Mouse (Mus musculus) adrenal gland, adult (tissue): ENCODE measurements at regions not wholly inside any gene's neighbourhood (a gene's known extent, or its start where the extent isn't known, plus 50 kb on each side); places are given as distances from the start of the nearest gene placed in this dataset.

Experiments
- DNase-seq, 2 experiments: peaks; one replicate each; pipeline ENCODE4 v3.0.0; 2022 to 2023; ENCODE audit warnings: low spot score in 1 of 2; ENCODE audit not compliant: inconsistent age in 2 of 2

DNA sequence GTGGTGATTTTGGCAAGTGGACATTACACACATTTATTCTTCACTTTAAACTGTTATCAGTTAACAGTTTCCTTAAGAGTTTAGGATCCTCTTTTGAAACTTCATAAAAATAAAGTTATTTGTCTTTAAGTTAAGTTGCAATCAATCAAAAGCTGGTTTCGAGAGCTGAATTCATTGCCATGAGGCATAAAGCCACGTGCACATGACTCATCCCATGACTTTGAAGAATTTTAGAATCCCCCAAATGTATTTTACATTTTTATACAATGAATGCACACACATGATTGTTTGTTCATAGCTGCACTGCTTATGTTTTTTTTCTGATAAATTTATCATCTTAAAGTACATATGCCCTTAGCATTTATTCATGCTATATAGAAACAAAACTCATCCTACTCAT is 1039.1 kb downstream of the Slc22a22 start:
- no peak for DNase-seq

- no peak for DNase-seq
Observed at GRCm38 (mm10) chr15:56436131-56436530, 1041.3 kb downstream of the Slc22a22 start.

GRCm38 (mm10) chr15:56425986-56426385 is 1051.4 kb downstream of the Slc22a22 start:
- no peak for DNase-seq

DNA sequence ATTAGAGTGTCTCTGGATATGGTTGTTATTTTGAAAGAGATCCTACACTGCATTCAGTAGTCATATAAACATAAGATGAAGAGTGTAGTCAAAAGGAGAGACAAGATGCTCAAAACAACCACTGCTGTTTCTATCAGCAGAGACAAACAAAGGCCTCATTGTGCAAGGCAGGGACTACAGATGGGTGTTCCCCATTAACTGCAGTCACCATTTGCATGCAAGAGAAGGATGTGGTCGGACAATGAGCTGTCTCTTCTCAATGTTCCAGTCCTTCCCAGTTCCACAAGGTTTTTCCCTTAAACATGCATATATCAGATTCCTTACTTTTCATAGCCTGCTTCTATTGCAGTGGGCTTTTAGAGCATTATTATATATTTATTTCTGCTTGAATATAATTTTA is 1056.7 kb downstream of the Slc22a22 start:
- DNase-seq: no peak

GRCm38 (mm10) chr15:56391982-56392381 is 1085.4 kb downstream of the Slc22a22 start:
- DNase-seq: peak; percentile 4 to 40

- DNase-seq: no peak
Observed at GRCm38 (mm10) chr15:56378511-56378910, 1098.9 kb downstream of the Slc22a22 start.

DNA sequence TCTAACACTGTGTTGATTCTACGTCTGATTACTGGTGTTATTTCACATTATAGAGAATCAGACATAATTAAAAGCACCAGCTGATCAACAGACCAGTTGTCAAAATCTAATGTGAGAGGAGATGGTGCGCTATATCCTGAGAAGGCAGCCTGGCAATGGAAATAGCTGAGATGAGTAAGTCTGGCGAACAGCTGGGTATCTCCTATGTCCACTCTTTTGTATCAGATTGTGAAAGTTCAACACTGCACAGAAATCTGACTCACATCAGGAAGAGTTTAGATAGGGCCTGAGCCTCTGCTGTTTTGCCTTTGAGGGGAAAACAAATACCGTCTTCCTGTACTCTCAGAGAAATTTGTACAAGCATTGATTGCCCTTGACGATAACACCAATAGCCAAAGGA is 1126.5 kb downstream of the Slc22a22 start:
- no peak for DNase-seq

DNA sequence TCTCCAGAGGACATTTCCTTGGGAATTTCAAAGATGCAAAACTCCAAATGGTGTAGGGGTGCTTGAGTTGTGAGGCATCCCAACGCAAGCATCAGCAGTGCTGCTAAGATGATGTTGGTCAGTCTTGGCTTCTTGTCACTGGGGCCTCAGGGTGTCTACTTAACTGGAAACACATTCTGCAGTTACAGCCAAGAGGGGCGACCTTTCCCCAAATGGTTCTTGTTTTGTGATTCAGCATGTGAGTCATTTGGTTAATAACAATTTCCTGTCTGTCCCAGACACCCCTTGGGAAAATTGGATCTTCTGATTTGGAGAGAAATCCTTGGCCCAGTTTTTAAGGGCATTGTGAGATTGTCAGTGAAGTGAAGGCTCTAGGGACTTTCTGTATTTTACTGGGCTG is 1131.3 kb downstream of the Slc22a22 start:
- peak in 1 of 2 experiments; percentile 43 for DNase-seq

DNA sequence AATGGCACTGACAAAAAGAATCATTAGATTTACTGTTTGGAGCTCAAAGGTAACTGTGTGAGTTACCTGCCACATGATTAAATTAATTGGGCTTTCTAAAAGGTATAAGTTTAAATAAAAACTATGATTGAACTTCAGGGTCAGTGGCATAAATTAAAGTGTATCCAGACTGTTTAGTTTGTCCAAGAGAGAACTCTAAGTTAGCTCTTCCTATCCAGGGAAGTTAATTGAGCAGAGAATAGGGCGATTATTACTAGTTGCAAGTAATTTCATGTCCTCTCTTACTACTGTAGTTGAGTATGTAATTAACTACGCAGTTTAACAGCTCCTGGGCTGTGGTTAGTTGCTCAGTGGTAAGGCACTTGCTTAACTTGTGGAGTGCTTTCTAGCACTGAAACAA is 1132.5 kb downstream of the Slc22a22 start:
- no peak for DNase-seq

DNA sequence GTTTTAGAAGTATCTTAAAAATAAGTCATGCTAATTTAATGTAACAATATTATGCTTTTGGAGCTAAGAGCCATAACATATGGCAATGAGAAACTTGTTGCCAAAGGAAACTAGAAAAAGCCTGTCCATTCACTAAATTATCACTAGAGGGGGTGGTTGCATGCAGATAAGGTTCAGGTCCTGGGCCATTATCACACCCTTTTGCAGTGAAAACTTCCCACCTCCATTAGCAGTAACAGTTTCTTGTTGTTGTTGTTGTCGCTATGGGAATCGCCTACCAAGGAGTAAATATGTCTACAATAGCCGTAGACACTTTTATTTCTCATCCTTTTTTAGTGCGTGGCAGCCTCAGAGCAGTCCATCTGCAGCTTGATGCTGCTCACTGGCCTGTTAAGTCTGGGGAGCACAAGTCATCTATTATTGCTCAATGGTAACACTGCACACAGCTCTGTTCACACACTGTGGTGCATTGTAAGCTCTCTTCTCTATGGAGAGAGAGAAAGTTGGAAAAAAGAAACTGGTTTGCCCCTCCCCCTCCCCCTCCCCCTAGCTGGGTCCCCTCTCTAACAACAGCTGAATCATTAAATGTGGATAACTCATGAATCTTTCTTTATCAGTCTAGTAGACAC is 1133.0 kb downstream of the Slc22a22 start:
- peak in 1 of 2 experiments; percentile 36 for DNase-seq

DNA sequence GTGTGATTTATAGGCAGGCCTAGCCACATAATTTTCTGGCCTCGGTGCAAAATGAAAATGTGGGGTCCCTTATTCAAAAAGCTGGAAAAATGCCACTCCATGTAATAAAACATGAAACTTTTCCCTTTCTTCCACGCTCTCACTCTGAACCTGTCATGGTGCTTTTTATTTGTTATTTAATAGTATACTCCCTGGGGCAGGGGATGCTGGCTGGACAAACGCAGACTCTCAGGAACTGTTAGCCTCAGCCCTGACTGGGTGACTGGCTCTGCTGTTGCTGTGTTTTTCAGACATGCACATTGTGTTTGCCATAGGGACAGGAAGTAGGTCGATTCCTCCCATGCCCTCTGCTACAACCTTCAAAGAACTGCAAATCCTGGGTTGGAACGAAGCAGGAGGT is 1139.5 kb downstream of the Slc22a22 start:
- DNase-seq: no peak

GRCm38 (mm10) chr15:56336449-56336848 is 1141.0 kb downstream of the Slc22a22 start:
- peak; percentile 36 to 85 for DNase-seq

- no peak for DNase-seq
Observed at GRCm38 (mm10) chr15:56335011-56335410, 1142.4 kb downstream of the Slc22a22 start.

- no peak for DNase-seq
Observed at GRCm38 (mm10) chr15:56320501-56320900, 1156.9 kb downstream of the Slc22a22 start.

GRCm38 (mm10) chr15:56294910-56295438 is 1182.5 kb downstream of the Slc22a22 start:
- no peak for DNase-seq

DNA sequence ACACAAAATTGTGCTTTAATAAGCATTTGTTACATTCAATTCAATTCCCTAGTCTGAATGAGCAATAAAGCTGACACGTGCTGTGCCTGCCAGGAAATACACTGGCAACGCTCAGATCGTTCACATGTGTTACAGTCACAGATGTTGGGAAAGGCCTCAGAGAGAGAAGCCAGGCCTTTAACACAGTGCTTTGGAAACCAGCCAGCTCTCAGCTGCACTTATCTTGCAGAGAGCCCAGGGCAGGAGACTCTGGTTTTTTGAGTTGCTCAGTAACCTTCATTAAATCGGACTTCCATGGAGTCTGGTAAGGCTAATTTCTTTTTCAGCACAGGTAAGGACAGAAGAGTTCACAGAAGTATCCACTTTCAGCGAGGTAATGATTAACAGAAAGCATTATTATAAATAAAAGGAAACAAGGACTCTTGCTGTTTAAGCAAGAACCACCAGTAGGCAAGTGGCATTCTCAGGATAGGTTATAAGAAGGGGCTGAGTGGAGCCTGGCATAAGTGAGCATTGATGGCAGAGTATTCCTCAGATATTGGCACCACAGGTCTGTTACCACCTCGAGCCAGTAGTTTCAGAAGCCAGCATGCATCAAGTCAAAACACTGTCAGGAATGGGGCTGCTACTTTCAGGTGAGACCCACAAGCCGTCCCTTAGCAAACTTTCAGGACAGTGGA is 1198.7 kb downstream of the Slc22a22 start:
- peak; percentile 36 to 74 for DNase-seq

- no peak for DNase-seq
Observed at GRCm38 (mm10) chr15:56278006-56278405, 1199.4 kb downstream of the Slc22a22 start.

GRCm38 (mm10) chr15:56248731-56249130 is 1228.7 kb downstream of the Slc22a22 start:
- no peak for DNase-seq

GRCm38 (mm10) chr15:56244004-56244735 is 1233.3 kb downstream of the Slc22a22 start:
- DNase-seq: no peak

GRCm38 (mm10) chr15:56202552-56202951 is 1274.9 kb downstream of the Slc22a22 start:
- no peak for DNase-seq

GRCm38 (mm10) chr15:56199336-56199735 is 1278.1 kb downstream of the Slc22a22 start:
- DNase-seq: no peak
